Mouse (Mus musculus) embryonic facial prominence, embryonic 12.5 days (tissue): ENCODE data around the gene Six6. TPM values are rescaled to one million over a fixed set of nuclear protein-coding genes. Genes with fewer than 3 reads are reported as not detected.

Experiments
- polyA plus RNA-seq: library from polyadenylated mRNA; unstranded; fragments of >200 nt; fragmentation: Nextera tagmentation; extraction: Ambion mirVana; gene quantifications from 2 replicates; pipeline ENCODE4 v1.2.1, GENCODE M21; 2016

Six6 gene
- polyA plus RNA-seq, 1 experiment from 2014 or later = 8.3 TPM

Other genes with a start within 250 kb of the Six6 start
- gene Ppm1a, start 182.4 kb upstream of the Six6 start, polyA plus RNA-seq = 81.4 and 83.7 TPM in 2 replicates
- 7.5 and 10.3 TPM in 2 replicates for gene 4930447C04Rik, start 882 bp downstream of the Six6 start, polyA plus RNA-seq
- 73.0 and 75.3 TPM in 2 replicates for gene Six1, start 114.0 kb downstream of the Six6 start, polyA plus RNA-seq
- gene Six4, start 173.6 kb downstream of the Six6 start, polyA plus RNA-seq = 13.5 and 13.7 TPM in 2 replicates
- 39.5 and 41.6 TPM in 2 replicates for gene Mnat1, start 183.8 kb downstream of the Six6 start, polyA plus RNA-seq